In genomic region chr3:86247193-86247592, GRCm38 (mm10) we compare ENCODE assay signal across 25 mouse cellular contexts. TPM values are rescaled to one million over a fixed set of nuclear protein-coding genes. Genes with fewer than 3 reads are reported as not detected.
A peak's percentile ranks its signal among the peaks of the same experiment; 100 is the strongest.
DNase-seq lines count a peak whose midpoint lies in the region; ATAC-seq and TF ChIP-seq lines count a peak whose summit lies in the region.
"Had no signal": no experiment of that assay in that cellular context is flagged by ENCODE, and none has a peak within 500 bp of the region (broad histone marks: within the 10 kb centered on the region; RNA-seq: fewer than 3 reads in every experiment).

No protein-coding gene starts in this region.

- no peak for TF ChIP-seq CTCF in CH12.LX (conservative IDR thresholded peaks at IDR 0.05 in 1 of 2, IDR thresholded peaks at IDR 0.05 in 1 of 2; ENCODE audit: low read depth in 2 of 2, low read length in 2 of 2)

- ATAC-seq in inflammation-experienced regulatory T-cells, adult 6 months = peak; percentile 65
- ATAC-seq: forebrain, embryonic 14.5 days; forebrain, postnatal 0 days; hindbrain, embryonic 16.5 days; intestine, postnatal 0 days had no signal

- DNase-seq in heart, adult 11 months = peak; percentile 77
- no peak for DNase-seq in heart, postnatal 25 days (ENCODE audit: low spot score)
- DNase-seq in CD4-positive helper T cell, adult 2 months (ENCODE audit: low read depth, low spot score) = peak; percentile 44
- peak; percentile 47 for DNase-seq in CH12.LX (ENCODE audit: extremely low read depth)
- no peak for DNase-seq in left cerebral cortex, adult 9 months (ENCODE audit: low spot score in 2 of 2)
- DNase-seq in gastrocnemius, postnatal 14 days = no peak
- DNase-seq: adrenal gland, adult 8-10 months; adrenal gland, postnatal 36 days; cerebellum, adult 18-20 months; cerebellum, adult 9-10 months; cerebellum, postnatal 14 days; forebrain, postnatal 0 days; gastrocnemius, adult 2 months; gastrocnemius, postnatal 36 days; heart, postnatal 36 days had no signal

- TF ChIP-seq RAD21 in CH12.LX (IDR thresholded peaks at IDR 0.05; ENCODE audit: low read depth, low read length) = no peak

- no peaks in the 10 kb centered on the region for H3K27me3 ChIP-seq in CH12.LX (replicated peaks)
- H3K27me3 ChIP-seq: embryonic facial prominence, embryonic 12.5 days; embryonic facial prominence, embryonic 15.5 days; hindbrain, embryonic 13.5 days had no signal

- dilution Hi-C loops in CH12.LX (cut with MboI; ENCODE audit: extremely low pct_ligation_motif_present, extremely low pct_unique_long_range_greater_than_20kb, low sequenced_read_pairs) = no loop called here

- in situ Hi-C loops in CH12.LX (cut with MboI; ENCODE audit: low pct_ligation_motif_present, low pct_unique_long_range_greater_than_20kb, low sequenced_read_pairs) = no loop called here

- TF ChIP-seq POLR2A in CH12.LX (IDR thresholded peaks at IDR 0.05; ENCODE audit: low read depth, low read length) = no peak

- no peak overlapping the region for H3K27ac ChIP-seq in CH12.LX (ENCODE audit: insufficient read depth, low read depth)
- H3K27ac ChIP-seq: embryonic facial prominence, embryonic 12.5 days; embryonic facial prominence, embryonic 15.5 days; gastrocnemius, adult 2 months; hindbrain, embryonic 10.5 days; hindbrain, embryonic 13.5 days had no signal

- no peak overlapping the region for H3K9ac ChIP-seq in CH12.LX (ENCODE audit: insufficient read depth, low read depth)
- H3K9ac ChIP-seq: embryonic facial prominence, embryonic 12.5 days; embryonic facial prominence, embryonic 15.5 days; forebrain, postnatal 0 days; hindbrain, embryonic 13.5 days had no signal

- no peak overlapping the region for H3K4me3 ChIP-seq in CH12.LX (replicated peaks in 1 of 3; ENCODE audit: low read depth in 2 of 3, low read length in 2 of 3, poor library complexity in 1 of 3)
- H3K4me3 ChIP-seq: embryonic facial prominence, embryonic 12.5 days; embryonic facial prominence, embryonic 15.5 days; gastrocnemius, adult 2 months; hindbrain, embryonic 10.5 days; hindbrain, embryonic 13.5 days had no signal

- 0 out of 2 replicates have a peak, but pooled peaks cover 4% of the 10 kb centered on the region for H3K79me2 ChIP-seq in CH12.LX (replicated peaks; ENCODE audit: control insufficient read depth, extremely low read depth, insufficient read depth, poor library complexity, severe bottlenecking)

- TF ChIP-seq EP300 in CH12.LX (IDR thresholded peaks at IDR 0.05; ENCODE audit: low read length) = peak; percentile 74

- no peaks in the 10 kb centered on the region for H3K36me3 ChIP-seq in CH12.LX (replicated peaks in 1 of 2; ENCODE audit: control insufficient read depth in 1 of 2, insufficient read depth in 1 of 2, low read length in 1 of 2)
- H3K36me3 ChIP-seq: embryonic facial prominence, embryonic 12.5 days; embryonic facial prominence, embryonic 15.5 days; hindbrain, embryonic 10.5 days; hindbrain, embryonic 13.5 days had no signal

- H3K4me2 ChIP-seq in CH12.LX (ENCODE audit: insufficient read depth, low read depth, poor library complexity, severe bottlenecking) = peak overlapping the region; percentile 34
- H3K4me2 ChIP-seq: embryonic facial prominence, embryonic 12.5 days; embryonic facial prominence, embryonic 15.5 days; heart, embryonic 11.5 days; hindbrain, embryonic 13.5 days had no signal

- H3K9me3 ChIP-seq in CH12.LX (replicated peaks; ENCODE audit: low read length) = peaks cover 3% of the 10 kb centered on the region
- H3K9me3 ChIP-seq: embryonic facial prominence, embryonic 12.5 days; embryonic facial prominence, embryonic 15.5 days; G1E; hindbrain, embryonic 10.5 days; hindbrain, embryonic 13.5 days had no signal

- intact Hi-C loops in heart, postnatal 25 days (cut with DNase I) = no loop called here
- intact Hi-C loops in gastrocnemius, postnatal 14 days (cut with DNase I; ENCODE audit: low total_unique reads) = no loop called here

- H3K4me1 ChIP-seq in CH12.LX (ENCODE audit: control insufficient read depth in 1 of 2, insufficient read depth in 2 of 2) = peaks cover 6 to 31% of the 10 kb centered on the region in 2 experiments; a peak in 3 of 4 replicates
- H3K4me1 ChIP-seq: embryonic facial prominence, embryonic 12.5 days; embryonic facial prominence, embryonic 15.5 days; hindbrain, embryonic 10.5 days; hindbrain, embryonic 13.5 days had no signal

TF ChIP-seq in CH12.LX, 34 proteins besides CTCF, POLR2A, EP300 and RAD21:
- 0 out of 2 replicates have a peak, but pooled peaks have one; percentile 21 for TF ChIP-seq JUN (IDR thresholded peaks at IDR 0.05; ENCODE audit: insufficient read depth, low read depth, low read length)
- TF ChIP-seq USF1 (IDR thresholded peaks at IDR 0.05; ENCODE audit: low read depth, low read length) = peak; percentile 58
- TF ChIP-seq JUND (conservative IDR thresholded peaks at IDR 0.05; ENCODE audit: low read depth, low read length) = peak; percentile 41; the same call in 1 of the 2 replicates
- peak; percentile 43; the same call in 1 of the 2 replicates for TF ChIP-seq TCF12 (IDR thresholded peaks at IDR 0.05; ENCODE audit: low read depth, low read length)
- TF ChIP-seq GABPA (IDR thresholded peaks at IDR 0.05; ENCODE audit: insufficient replicate concordance, low read depth, low read length) = no peak
- no peak for TF ChIP-seq MAFK (IDR thresholded peaks at IDR 0.05; ENCODE audit: insufficient replicate concordance, low read length)
- peak; percentile 89 for TF ChIP-seq BHLHE40 (IDR thresholded peaks at IDR 0.05; ENCODE audit: low read depth, low read length)
- TF ChIP-seq MEF2A (IDR thresholded peaks at IDR 0.05; ENCODE audit: borderline replicate concordance, low read depth, low read length) = 0 out of 2 replicates have a peak, but pooled peaks have one; percentile 41
- peak; percentile 29; the same call in 1 of the 2 replicates for TF ChIP-seq USF2 (conservative IDR thresholded peaks at IDR 0.05; ENCODE audit: low read depth, low read length)
- TF ChIP-seq CHD2 (IDR thresholded peaks at IDR 0.05; ENCODE audit: low read length) = no peak
- no peak for TF ChIP-seq HCFC1 (IDR thresholded peaks at IDR 0.05; ENCODE audit: low read depth, low read length)
- TF ChIP-seq IRF4 (IDR thresholded peaks at IDR 0.05; ENCODE audit: low read depth, low read length) = peak; percentile 83
- no peak for TF ChIP-seq KAT2A (IDR thresholded peaks at IDR 0.05; ENCODE audit: insufficient replicate concordance, low read length)

RNA-seq across cellular contexts. Expression of gene Lrba, which starts 22.7 kb away (rescaled TPM):
- 10 to 100 TPM; 17.4 to 23.1 TPM for total RNA-seq in heart, postnatal 25 days (2021)
- total RNA-seq in CH12.LX (2012; rRNA removed) (22.1 and 22.6 TPM in 2 replicates), CH12.LX (2014; rRNA removed) (11.3 and 12.3 TPM in 2 replicates)
- polyA plus RNA-seq in CH12.LX (2012; ENCODE audit: insufficient read length, low read depth) = 10.8 and 13.8 TPM in 2 replicates
- polyA plus RNA-seq in inflammation-experienced regulatory T-cells, adult 6 months (2017; shearing (Covaris generic)) = 10 to 100 TPM; 11.6 to 16.3 (median 12.3) TPM
- 10 to 100 TPM; 17.0 to 18.4 TPM for total RNA-seq in gastrocnemius, postnatal 14 days (2021)

Comparison
In these comparisons a context has a peak if more than half of its experiments do, and no peak if none do; other contexts are left out.
1. DNase-seq: peak in heart, adult 11 months (single experiment), CD4-positive helper T cell, adult 2 months (single experiment) and CH12.LX (single experiment); none in heart, postnatal 25 days (single experiment), left cerebral cortex, adult 9 months (0 of 2) and gastrocnemius, postnatal 14 days (single experiment).